Mouse (Mus musculus) T-helper 2 cell (primary cell): ENCODE data around the gene Plppr1.
"Not testable (repeated sequence)": the region's sequence is repeated elsewhere in the genome, so short reads cannot be mapped to it uniquely, and the experiment has no call there.

Experiments used
- in situ Hi-C: fragments of 300-600 bp; cut with MboI, MseI; formaldehyde crosslinking; loops from one replicate; pipeline ENCODE4 v1.15.1; 2025; ENCODE audit warnings: high pct_unique_total_duplicates

The Plppr1 gene

DNA sequence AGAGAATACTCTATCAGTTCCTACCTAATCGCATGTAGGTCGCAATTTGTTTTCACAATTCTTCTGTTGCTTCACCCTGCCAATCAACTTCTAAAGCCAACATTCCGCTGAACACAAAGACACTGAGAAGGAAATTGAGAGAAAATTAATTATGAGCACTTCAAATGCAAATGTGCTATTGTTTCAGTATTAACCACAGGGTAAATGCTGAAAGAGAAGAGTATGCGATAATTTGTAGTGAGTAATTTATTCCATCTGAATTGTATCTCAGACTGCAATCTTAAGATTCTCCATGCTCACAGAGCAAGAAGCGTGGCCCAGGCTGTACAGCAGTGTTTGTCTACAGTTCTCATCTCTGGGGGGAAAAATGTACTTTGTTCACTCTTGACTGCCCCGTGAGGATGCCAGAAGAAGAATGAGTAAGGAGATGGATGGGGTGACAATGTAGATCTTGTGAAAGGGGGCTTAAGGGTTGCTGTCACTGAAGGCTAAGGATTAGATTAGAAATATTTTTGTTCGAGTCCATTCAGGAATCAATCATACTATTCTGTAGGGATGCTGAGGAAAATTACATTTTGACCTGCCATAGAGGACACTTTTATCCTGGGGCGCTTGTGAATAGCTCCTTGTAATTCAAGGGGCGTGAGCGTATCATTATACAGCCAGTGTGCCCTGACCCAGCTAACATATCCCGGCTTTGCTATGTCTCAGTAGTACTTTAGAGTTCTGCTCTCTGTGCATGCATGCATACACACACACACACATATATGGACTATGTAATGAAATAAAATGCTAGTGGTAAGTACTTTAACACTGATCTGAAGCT is 173.3 kb downstream of the Plppr1 start:
- in situ Hi-C loops: no loop called here

DNA sequence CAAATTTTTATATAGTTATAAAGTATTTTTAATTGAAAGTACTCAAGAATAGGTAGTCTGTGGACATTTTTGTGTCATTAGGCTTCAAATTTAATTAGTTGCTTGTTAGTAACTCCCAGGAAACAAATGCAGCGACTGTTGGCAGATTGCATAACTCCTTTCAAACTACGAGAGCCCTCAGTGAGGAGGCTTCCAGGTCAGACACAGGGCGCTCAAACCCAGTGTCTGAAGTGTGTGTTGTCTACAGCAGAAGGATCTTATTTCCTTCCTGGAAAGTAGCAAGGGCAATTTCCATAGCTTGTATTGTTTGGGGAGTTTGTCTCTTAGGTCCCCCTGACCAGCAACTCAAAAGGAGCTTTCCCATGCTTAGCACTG is 173.9 kb downstream of the Plppr1 start:
- in situ Hi-C loops: no loop called here

DNA sequence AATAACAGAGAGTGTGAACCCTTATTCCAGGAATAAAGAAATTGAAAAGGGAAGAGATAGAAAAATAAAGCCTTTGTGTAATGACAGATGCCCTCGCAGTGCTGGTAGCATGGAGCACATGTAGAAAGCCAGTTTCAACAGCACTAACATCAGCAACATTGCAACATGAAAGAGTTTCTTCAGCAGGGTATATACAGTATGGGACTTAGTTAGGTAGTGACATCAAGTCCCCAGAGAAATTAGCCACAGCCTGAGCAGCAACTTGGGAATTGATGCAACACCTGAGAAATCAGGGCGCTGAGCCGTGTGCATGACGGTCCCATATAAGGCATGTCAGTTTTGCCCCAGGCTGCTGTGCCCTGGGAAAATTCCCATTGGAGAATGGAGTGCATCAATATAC is 179.0 kb downstream of the Plppr1 start:
- in situ Hi-C loops: no loop called here

DNA sequence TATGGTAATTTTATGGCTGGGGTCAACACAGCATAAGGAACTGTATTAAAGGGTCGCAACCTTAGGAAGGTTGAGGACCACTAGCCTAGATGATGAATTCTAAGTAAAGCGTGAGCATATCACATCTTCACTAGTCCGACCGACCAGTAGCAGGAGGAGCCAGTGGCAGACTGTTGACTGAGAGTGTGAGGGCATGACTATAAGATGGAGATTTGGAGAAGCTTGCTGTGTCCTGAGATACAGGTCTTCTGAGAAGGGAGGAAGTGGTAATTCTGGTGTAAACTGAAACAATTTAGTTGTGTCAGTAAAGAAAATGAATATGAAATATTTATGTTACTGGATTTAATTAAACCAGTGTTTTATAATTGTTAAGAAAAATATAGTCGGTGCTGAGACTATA is 180.4 kb downstream of the Plppr1 start:
- in situ Hi-C loops: no loop called here

DNA sequence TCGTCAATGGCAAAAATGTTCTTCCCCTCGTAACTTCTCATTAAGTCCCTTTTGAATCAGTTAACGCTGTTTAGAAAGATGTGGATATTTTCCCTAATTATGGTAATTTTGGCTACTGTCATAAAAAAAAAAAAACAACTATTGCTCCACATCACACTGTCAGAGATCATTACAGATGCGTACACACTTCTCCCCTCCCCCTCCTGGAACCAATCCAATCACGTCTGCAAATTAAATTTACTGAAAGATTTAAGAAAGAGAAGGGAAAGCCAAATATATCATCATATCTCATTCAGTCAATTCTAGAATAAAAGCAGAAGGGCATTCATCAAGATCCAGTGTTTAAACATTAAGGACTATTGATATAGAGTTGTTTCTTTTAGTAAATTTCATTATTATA is 185.7 kb downstream of the Plppr1 start:
- in situ Hi-C loops: no loop called here

DNA sequence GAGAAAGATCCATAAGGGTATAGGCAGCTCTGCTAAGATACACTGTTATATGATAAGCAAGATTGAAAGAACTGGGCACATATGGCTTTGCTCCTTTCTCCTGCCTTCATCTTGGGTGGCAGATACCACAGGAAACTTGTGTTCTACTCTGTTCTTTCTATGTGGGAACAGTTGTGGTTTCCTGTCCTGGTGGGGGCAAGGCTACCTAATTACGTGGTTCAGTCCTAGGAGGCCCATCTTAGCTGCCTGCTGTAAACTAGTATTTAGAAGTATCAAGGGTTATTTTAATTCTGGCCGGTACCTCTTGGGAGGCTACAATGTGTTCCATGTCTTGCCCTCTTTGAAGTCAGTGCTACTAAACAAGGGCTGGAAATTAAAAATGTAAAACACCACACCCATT is 186.2 kb downstream of the Plppr1 start:
- in situ Hi-C loops: no loop called here

DNA sequence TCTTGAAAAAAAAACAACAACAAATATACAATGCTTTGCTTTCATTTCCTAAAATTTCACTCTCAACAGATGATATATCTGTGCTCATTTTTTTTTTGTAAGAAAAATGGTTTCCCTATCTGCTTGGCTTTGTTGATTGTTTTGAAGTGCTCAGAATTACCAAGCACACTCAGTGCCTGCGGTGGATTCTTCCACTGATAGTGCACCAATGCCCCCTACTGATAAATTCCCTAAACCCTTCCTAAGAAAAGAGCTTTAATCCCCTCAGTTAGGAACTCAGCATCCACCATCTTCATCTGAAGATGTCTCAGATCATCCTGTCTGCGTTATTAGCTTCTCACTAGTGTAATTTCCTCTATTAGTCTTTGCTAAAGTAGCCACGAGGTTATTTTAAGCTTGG is 192.2 kb downstream of the Plppr1 start:
- in situ Hi-C loops: no loop called here

DNA sequence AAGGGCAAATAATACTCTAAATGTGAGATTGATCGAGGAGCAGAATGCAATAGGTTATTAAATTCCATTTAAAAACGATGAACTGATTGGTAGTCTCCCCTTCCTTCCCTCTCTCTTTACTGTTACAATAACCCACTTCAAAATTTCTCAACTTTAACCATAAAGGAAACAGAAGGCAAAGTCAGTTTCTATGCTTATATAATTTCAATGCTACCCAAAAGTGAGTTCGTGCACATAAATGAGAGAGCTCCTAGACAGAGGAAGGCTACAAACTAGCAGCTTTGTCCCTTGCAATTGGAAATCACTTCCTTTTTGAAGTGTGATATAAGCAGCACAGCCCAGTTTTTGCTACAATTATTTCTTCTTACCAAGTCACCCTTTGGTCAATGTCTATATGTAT is 193.1 kb downstream of the Plppr1 start:
- in situ Hi-C loops: no loop called here

DNA sequence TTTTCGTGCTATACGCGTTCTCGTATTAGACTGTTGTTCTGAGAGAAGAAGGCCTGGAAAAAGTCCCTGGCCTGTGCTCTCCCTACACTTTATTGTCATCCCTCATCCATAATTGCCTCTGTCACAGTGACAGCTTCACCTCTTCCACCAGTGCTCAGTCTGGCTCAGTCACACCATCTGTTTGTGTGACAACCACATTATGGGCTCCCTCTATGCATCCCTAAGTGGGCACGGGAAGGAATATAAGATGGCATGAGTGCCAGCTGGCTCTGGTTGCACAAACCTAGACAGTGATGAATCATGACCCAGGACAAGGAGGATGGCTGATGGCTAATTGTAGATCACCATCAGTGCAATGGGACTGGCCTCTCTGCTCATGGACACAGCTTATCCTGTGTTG is 219.4 kb downstream of the Plppr1 start:
- in situ Hi-C loops: no loop called here

DNA sequence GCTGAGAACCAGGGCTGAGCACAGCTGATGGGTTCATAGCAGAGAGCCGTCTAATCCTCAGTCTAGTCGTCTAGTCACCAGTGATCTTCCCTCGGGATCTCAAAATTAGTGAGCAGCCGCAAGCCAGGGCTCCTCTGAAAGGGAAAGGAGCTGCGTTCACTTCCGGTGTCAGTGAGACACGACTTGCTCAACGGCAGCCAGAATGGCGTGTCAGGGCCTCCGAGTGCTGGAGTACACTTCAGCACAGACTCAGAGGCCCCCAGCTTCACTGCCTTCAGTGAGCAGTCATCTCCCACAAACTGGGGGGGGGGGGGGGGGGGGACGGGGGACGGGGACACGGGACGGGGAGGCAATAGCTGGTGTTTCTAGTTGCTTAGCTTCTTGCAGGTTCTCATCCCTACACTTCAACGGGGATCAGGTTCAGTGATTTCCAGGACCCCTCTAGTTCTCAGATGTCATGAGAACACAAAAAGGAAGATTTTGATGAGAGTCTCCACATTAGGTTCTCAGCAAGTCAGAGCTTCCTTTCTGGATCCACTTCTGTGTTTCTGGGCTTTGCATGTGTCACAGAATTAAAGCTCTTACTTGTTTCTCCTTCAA is 225.7 kb downstream of the Plppr1 start:
- in situ Hi-C loops: no loop called here

DNA sequence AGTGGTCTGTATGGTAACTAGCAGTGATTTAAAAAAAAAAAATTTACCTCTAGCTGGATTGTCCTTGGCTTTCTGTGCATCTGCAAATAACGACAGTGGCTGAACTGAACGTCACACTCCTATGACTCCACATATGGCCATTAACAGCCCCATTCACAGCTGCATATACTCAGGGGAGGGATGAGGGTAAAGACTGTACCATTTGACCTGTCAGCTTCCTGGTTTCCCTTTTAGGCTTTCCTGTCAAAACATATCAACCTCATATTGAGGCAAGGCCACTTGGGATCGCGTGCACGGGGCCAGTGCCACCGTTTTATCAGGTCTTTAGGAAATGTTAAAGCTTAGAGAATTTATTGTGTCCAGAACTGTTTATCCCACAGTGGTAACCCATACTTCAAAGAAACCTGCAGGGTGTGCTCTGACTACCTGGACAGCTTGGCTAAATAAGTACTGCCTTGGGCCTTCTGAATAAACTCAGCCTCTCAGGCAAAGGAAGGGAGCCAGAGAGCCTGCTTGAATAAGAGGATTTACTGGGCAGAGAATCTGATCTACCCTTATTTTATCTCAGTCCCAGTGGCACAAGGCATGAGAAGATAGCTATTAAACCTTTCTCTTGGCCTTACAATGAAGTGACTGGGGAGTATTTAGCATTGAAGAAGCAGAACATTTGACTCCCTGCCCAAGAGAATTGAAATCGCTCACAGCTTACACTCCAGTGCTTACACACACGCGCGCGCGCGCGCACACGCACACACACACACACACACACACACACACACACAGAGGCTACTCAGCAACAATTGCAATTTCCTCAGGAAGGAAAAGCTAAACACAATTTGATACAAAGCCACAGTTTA is 226.5 kb downstream of the Plppr1 start:
- in situ Hi-C loops: no loop called here

DNA sequence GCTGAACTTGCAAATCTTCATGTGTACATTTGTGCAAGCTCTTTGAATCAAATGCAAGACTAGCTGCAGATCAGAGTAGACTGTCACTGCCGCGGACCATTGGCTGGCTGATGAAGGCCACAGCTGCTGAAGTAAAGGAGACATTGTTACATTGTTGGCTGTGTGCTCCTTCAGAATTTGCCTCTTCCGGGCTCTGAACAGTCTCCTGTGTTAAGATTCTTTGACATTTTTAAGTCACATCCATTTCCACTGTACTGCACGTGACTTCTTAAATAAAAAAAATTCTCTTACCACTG is 227.1 kb downstream of the Plppr1 start:
- in situ Hi-C loops: no loop called here

DNA sequence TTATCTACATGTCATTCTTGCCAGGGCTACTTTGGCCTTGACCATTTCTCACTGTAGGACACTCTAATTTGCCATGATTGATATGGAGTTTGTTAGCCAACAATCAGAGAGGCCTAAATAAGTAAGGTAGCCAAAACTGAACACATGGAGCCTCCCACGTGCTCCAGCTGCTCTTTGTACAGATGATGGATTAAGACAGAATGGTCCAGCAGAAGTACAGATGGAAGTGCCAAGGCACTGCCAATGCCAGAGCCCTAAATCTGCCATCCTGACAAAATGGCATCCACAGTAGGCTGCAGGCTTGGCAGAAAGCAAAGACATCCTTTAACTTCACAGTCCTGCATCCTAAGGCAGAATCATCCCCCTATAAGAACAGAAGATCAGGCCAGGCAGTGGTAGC is 237.4 kb downstream of the Plppr1 start:
- in situ Hi-C loops: no loop called here

DNA sequence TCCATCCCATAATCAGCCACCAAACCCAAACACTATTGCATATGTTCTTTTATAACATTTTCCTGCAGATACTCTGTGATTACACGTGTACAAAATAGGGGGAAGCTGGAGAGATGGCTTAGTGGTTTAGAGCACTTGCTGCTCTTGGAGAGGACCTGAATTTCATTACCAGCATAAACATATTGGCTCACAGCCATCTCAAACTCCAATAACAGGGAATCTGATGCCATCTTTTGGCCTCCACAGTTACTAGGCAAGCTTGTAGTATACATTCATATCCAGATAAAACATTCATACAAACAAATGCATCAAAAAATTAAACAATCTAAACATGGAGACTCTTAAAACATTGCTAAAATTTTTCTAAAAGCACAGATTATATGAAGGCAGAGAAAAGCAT is 240.5 kb downstream of the Plppr1 start:
- in situ Hi-C loops: no loop called here

DNA sequence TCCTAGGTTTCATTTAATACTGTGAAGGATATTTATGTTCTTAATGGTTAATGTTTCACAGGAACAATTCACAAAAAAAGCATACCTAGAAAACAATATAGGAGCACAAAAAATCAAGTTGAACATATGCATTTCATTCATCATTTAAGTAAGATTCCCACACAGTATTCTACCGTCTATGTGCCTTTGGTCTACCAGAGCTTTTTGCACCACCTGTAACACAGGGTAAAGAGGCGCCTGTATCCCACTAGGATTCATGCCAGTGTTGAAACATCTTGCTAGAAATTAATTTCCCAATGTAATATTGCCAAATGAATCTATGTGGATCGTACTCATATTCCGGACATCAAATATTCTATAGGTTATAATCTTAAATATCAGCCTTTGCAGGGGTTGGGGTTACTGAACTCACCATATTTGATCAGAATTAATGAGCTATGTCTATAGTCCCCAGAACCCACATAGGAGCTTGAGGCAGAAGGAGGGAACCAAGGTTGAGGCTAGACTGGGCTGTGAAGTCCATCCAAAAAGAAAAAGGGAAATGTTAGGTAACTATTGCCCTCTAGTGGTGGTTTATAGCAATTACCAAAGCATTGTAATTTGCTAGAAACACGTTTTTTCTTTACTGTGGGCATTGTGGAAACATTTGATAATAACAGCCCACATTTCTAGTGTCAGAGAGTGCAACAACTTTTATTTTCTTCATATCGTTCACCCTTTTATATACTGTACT is 263.0 kb downstream of the Plppr1 start:
- in situ Hi-C loops: loop anchor here (5.0 kb wide), 2 partner anchors 75 to 555 kb away; no protein-coding TSS in a partner anchor

DNA sequence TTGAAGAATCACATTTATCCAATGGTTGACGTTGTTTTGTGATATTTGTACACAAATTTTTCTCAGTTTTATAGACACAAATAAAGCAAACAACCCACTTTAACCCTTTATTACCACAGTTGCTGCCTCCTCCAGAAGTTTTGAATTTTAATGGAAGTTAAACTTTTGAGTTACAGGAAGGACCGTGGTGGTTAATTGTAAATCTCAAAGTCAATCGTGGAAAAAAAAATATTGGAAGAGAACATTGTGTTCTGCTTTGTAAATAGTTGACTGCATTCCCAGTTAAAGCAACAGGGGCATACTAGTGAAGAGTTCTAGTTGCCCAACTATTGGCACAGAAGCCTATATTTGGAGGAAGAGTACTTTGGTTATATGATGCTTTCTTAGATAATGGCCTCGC is 278.9 kb downstream of the Plppr1 start:
- in situ Hi-C loops: not testable (repeated sequence)

DNA sequence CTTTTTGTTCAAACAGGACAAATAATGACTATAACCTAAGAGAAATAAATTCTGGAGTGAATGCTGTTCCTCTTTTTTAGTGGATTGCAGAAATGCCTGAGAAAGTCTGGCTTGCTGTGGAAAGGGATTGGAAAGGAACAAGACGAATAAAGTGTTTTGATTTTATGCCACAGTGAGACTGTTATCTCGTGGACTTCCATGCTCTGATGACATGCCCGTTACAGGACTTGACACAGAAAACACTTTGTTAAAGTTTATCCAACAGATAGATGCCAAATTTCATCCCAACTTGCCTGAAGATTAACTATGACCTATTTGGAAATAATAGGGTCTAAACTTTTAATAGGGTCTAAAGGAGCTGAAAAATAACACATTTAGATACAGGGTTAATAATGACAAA is 281.0 kb downstream of the Plppr1 start:
- in situ Hi-C loops: not testable (repeated sequence)

DNA sequence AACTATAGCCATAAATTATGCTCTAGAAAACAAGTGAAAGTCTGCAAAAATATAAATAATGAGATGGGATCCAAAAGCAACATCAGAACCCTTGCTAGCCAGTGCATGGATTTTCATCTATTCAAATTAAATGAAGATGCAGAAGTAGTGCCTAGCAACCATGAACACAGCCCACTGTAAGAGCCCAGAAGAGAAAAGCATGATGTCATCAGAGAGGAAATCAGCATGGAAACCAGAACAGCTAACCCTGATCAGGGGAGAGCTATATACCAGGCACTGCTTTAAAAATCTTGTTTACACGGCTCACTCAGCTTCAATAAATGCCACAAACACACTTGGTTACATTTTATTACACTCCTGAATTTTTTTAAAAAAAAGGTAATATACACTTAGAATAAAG is 288.9 kb downstream of the Plppr1 start:
- in situ Hi-C loops: not testable (repeated sequence)

DNA sequence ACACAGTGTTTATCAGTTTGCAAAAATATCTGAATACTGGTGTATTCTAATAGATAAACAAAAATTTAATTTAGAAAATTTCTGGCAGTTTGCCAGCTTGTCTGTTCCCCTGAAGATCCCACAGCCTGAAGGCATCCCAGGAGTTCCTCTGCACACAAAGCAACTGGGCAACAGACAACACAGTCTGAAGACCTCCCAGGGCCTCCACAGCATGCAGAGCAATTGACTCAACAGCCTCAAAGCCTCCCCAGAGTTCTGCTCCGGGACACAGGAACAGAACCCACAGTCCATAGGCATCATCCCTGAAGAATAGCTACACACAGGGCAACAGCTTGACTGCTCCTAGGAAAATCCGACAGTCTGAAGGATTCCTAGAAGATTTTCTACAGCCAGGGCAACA is 289.6 kb downstream of the Plppr1 start:
- in situ Hi-C loops: no loop called here

DNA sequence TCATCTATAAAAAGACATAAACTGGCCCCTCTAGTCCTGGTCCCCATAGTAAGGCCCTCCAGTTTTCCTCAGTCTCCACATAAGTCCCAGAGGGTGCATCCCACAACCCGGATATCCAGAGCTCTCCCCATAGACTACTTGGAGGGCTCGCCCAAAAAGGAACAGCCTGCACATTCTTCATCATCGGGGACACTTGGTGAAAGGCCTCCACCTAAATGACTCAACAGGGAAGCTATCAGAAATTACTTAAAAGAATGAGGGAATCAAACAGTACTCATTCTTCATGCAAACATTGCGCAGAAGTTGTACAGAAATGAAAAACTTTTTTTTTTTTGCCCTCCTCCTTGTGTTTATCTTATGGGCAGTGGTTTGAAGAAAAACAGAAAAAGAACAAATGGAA is 291.4 kb downstream of the Plppr1 start:
- in situ Hi-C loops: no loop called here

DNA sequence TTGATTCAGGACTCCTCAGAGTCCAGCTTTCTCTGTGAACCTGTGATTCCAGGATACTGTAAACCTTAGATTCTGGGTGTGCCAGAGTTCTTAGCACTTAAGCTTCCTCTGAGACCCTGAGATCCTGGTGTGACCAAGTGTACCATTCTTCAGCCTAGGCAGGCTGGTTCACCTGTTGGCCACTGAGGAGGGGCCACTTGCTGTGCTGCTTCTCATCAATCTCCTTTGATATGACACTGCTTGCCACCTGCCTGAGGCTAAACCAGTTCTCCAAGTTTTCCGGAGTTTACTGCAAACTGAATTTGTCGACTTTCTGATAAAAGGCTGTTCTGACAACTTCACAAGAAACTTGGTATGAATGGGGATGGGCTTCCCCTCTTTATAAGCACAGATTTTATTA is 298.0 kb downstream of the Plppr1 start:
- in situ Hi-C loops: no loop called here

DNA sequence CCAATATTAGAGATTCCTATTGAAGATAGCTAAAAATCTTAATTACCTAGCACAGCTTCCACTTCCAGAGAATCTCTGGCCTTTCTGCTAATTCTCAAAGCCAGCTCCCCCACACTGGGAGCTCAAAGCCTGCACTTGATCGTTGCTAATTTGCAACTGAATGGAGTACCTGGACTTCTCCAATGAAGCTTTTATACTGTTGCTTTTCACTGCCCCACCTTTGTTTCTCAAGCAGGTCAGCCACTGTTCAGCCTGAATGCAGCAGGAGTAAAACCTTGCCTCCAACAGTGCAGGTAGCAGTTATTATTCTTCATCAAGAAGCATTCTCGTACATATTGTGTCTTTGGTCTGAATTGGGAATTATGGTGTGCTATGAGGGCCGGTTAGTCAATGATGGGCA is 309.0 kb downstream of the Plppr1 start:
- in situ Hi-C loops: not testable (repeated sequence)
